Mouse (Mus musculus) MEL (cell line): ENCODE results near the gene Ucn2. TPM values are rescaled to one million over a fixed set of nuclear protein-coding genes. Genes with fewer than 3 reads are reported as not detected.

Experiments used
- DNase-seq: peaks from one replicate; pipeline ENCODE4 v3.0.0; 2011; ENCODE audit warnings: low read depth, low spot score
- H3K27ac ChIP-seq: 2 replicates; pipeline ENCODE4 v1.5.1; 2012; ENCODE audit warnings: low read depth, mild to moderate bottlenecking, control low read depth, low read length, moderate library complexity; ENCODE audit not compliant: control insufficient read depth
- H3K27me3 ChIP-seq, 2 experiments: fragments of 150-350 bp in 1 of 2; sonication (generic) in 1 of 2; 2 replicates each; pipeline ENCODE4 v1.6.1; 2012; ENCODE audit warnings: low read length in 2 of 2, mild to moderate bottlenecking in 2 of 2, improper control_type of control experiment in 1 of 2, moderate library complexity in 1 of 2; ENCODE audit not compliant: insufficient read depth in 2 of 2, control insufficient read depth in 1 of 2
- H3K36me3 ChIP-seq, 2 experiments: 2 replicates each; pipeline ENCODE4 v1.6.1; 2012 to 2014; ENCODE audit warnings: low read length in 2 of 2, improper control_type of control experiment in 1 of 2, inconsistent platforms in 1 of 2, mild to moderate bottlenecking in 1 of 2; ENCODE audit not compliant: insufficient read depth in 2 of 2, control insufficient read depth in 1 of 2
- H3K4me1 ChIP-seq, 2 experiments: fragments of 150-350 bp in 1 of 2; sonication (generic) in 1 of 2; 2 replicates each; pipeline ENCODE4 v1.6.1; 2012; ENCODE audit warnings: low read length in 2 of 2, improper control_type of control experiment in 1 of 2, mild to moderate bottlenecking in 1 of 2; ENCODE audit not compliant: insufficient read depth in 2 of 2, control insufficient read depth in 1 of 2
- H3K4me3 ChIP-seq, 2 experiments: fragments of 150-350 bp in 1 of 2; sonication (generic) in 1 of 2; 2 replicates each; pipeline ENCODE4 v1.5.1; 2012; ENCODE audit warnings: low read depth in 2 of 2, low read length in 2 of 2, mild to moderate bottlenecking in 2 of 2, moderate library complexity in 2 of 2, control low read depth in 1 of 2, improper control_type of control experiment in 1 of 2; ENCODE audit not compliant: control insufficient read depth in 1 of 2, insufficient read depth in 1 of 2
- H3K79me2 ChIP-seq: 2 replicates; pipeline ENCODE4 v1.6.1; 2012; ENCODE audit warnings: mild to moderate bottlenecking, low read length, moderate library complexity; ENCODE audit not compliant: control insufficient read depth, poor library complexity, insufficient read depth
- H3K9ac ChIP-seq: 2 replicates; pipeline ENCODE4 v1.6.1; 2012; ENCODE audit warnings: low read depth, mild to moderate bottlenecking, control low read depth, low read length, moderate library complexity; ENCODE audit not compliant: control insufficient read depth, poor library complexity, severe bottlenecking
- H3K9me3 ChIP-seq: fragments of 150-350 bp; sonication (generic); replicated peaks from 2 replicates; pipeline ENCODE4 v1.6.1; 2012; ENCODE audit warnings: mild to moderate bottlenecking, low read length, improper control_type of control experiment, moderate library complexity; ENCODE audit not compliant: insufficient read depth
- CHD1 ChIP-seq: IDR thresholded peaks from 2 replicates; pipeline ENCODE4 v1.6.1; 2012; ENCODE audit warnings: low read depth, mild to moderate bottlenecking, inconsistent platforms, low read length, improper control_type of control experiment
- CHD2 ChIP-seq: IDR thresholded peaks from 2 replicates; pipeline ENCODE4 v1.6.1; 2011; ENCODE audit warnings: low read length, improper control_type of control experiment
- CTCF ChIP-seq, 3 experiments: IDR thresholded peaks in 2 of 3; conservative IDR thresholded peaks in 1 of 3; 2 replicates each; pipeline ENCODE4 v1.5.1; 2011 to 2012; ENCODE audit warnings: low read length in 3 of 3, low read depth in 2 of 3, mild to moderate bottlenecking in 2 of 3, improper control_type of control experiment in 1 of 3, inconsistent platforms in 1 of 3, mixed read lengths in 1 of 3, moderate library complexity in 1 of 3; ENCODE audit not compliant: control insufficient read depth in 1 of 3, insufficient read depth in 1 of 3, poor library complexity in 1 of 3, severe bottlenecking in 1 of 3
- EP300 ChIP-seq, 2 experiments: IDR thresholded peaks; 2 replicates each; pipeline ENCODE4 v1.6.1; 2011; ENCODE audit warnings: improper control_type of control experiment in 2 of 2, low read length in 2 of 2, low read depth in 1 of 2, mild to moderate bottlenecking in 1 of 2
- ETS1 ChIP-seq: IDR thresholded peaks from 2 replicates; pipeline ENCODE4 v1.6.1; 2012; ENCODE audit warnings: low read depth, mild to moderate bottlenecking, inconsistent platforms, low read length, improper control_type of control experiment, moderate library complexity
- GABPA ChIP-seq: IDR thresholded peaks from 2 replicates; pipeline ENCODE4 v1.6.1; 2012; ENCODE audit warnings: low read depth, mild to moderate bottlenecking, inconsistent platforms, low read length, improper control_type of control experiment, moderate library complexity
- JUND ChIP-seq: IDR thresholded peaks from 2 replicates; pipeline ENCODE4 v1.6.1; 2011; ENCODE audit warnings: low read depth, mild to moderate bottlenecking, improper control_type of control experiment, low read length
- MAX ChIP-seq: IDR thresholded peaks from 2 replicates; pipeline ENCODE4 v1.6.1; 2011; ENCODE audit warnings: low read length, improper control_type of control experiment
- MAZ ChIP-seq: IDR thresholded peaks from 2 replicates; pipeline ENCODE4 v1.6.1; 2012; ENCODE audit warnings: low read depth, mild to moderate bottlenecking, inconsistent platforms, low read length, improper control_type of control experiment
- MEF2A ChIP-seq: IDR thresholded peaks from 2 replicates; pipeline ENCODE4 v1.6.1; 2014; ENCODE audit warnings: low read depth, mild to moderate bottlenecking, inconsistent platforms, low read length, improper control_type of control experiment; ENCODE audit not compliant: poor library complexity, insufficient replicate concordance, severe bottlenecking; ENCODE audit errors: extremely low read depth
- MYB ChIP-seq: IDR thresholded peaks from 2 replicates; pipeline ENCODE4 v1.6.1; 2011; ENCODE audit warnings: mild to moderate bottlenecking, low read depth, low read length, improper control_type of control experiment
- MYC ChIP-seq: IDR thresholded peaks from 2 replicates; pipeline ENCODE4 v1.6.1; 2011; ENCODE audit warnings: low read depth, mild to moderate bottlenecking, low read length, improper control_type of control experiment, moderate library complexity
- NELFE ChIP-seq: IDR thresholded peaks from 2 replicates; pipeline ENCODE4 v1.6.1; 2011; ENCODE audit warnings: low read depth, low read length, improper control_type of control experiment
- NRF1 ChIP-seq: IDR thresholded peaks from 2 replicates; pipeline ENCODE4 v1.6.1; 2014; ENCODE audit warnings: low read depth, mild to moderate bottlenecking, inconsistent platforms, low read length, improper control_type of control experiment, moderate library complexity; ENCODE audit not compliant: poor library complexity, insufficient read depth, severe bottlenecking
- POLR2AphosphoS2 ChIP-seq: IDR thresholded peaks from 2 replicates; pipeline ENCODE4 v1.6.1; 2011; ENCODE audit warnings: low read length, improper control_type of control experiment
- POLR2AphosphoS5 ChIP-seq: IDR thresholded peaks from 2 replicates; pipeline ENCODE4 v1.6.1; 2012; ENCODE audit warnings: low read depth, borderline replicate concordance, mild to moderate bottlenecking, inconsistent platforms, low read length, moderate library complexity, mixed read lengths
- RAD21 ChIP-seq: IDR thresholded peaks from 2 replicates; pipeline ENCODE4 v1.6.1; 2011; ENCODE audit warnings: mild to moderate bottlenecking, low read depth, low read length, improper control_type of control experiment
- SIN3A ChIP-seq: IDR thresholded peaks from 2 replicates; pipeline ENCODE4 v1.6.1; 2012; ENCODE audit warnings: low read length, improper control_type of control experiment, inconsistent platforms
- TBP ChIP-seq: IDR thresholded peaks from 2 replicates; pipeline ENCODE4 v1.8.0; 2011; ENCODE audit warnings: low read depth, low read length, improper control_type of control experiment
- TCF12 ChIP-seq: IDR thresholded peaks from 2 replicates; pipeline ENCODE4 v1.6.1; 2014; ENCODE audit warnings: low read depth, mild to moderate bottlenecking, inconsistent platforms, low read length, improper control_type of control experiment, moderate library complexity
- UBTF ChIP-seq: IDR thresholded peaks from 2 replicates; pipeline ENCODE4 v1.6.1; 2012; ENCODE audit warnings: low read depth, mild to moderate bottlenecking, inconsistent platforms, low read length, improper control_type of control experiment, moderate library complexity, borderline replicate concordance; ENCODE audit not compliant: insufficient read depth
- USF1 ChIP-seq: IDR thresholded peaks from 2 replicates; pipeline ENCODE4 v1.6.1; 2014; ENCODE audit warnings: low read depth, mild to moderate bottlenecking, inconsistent platforms, low read length, improper control_type of control experiment, moderate library complexity
- USF2 ChIP-seq, 2 experiments: IDR thresholded peaks; 2 replicates each; pipeline ENCODE4 v1.6.1; 2011 to 2012; ENCODE audit warnings: improper control_type of control experiment in 2 of 2, low read length in 2 of 2, borderline replicate concordance in 1 of 2, inconsistent platforms in 1 of 2, low read depth in 1 of 2, mild to moderate bottlenecking in 1 of 2; ENCODE audit not compliant: insufficient read depth in 1 of 2
- ZKSCAN1 ChIP-seq: IDR thresholded peaks from 2 replicates; pipeline ENCODE4 v1.6.1; 2012; ENCODE audit warnings: low read depth, mild to moderate bottlenecking, inconsistent platforms, low read length, improper control_type of control experiment, moderate library complexity
- ZNF384 ChIP-seq: IDR thresholded peaks from 2 replicates; pipeline ENCODE4 v1.6.1; 2012; ENCODE audit warnings: low read depth, mild to moderate bottlenecking, inconsistent platforms, low read length, improper control_type of control experiment
- polyA plus RNA-seq, 2 experiments: library from polyadenylated mRNA; stranded (reverse) in 1 of 2; unstranded in 1 of 2; fragments of >175 nt in 1 of 2; fragments of >200 nt in 1 of 2; gene quantifications; 2 replicates each; pipeline versions ENCODE4 v1.2.1 to v1.2.4; 2012; ENCODE audit warnings: low replicate concordance in 2 of 2, low read depth in 1 of 2; ENCODE audit not compliant: insufficient read length in 2 of 2, insufficient read depth in 1 of 2, missing spikeins in 1 of 2
- total RNA-seq: library from RNA; depleted of rRNA; stranded (reverse); fragments of 300-350 nt; gene quantifications from 2 replicates; pipeline ENCODE4 v1.2.3, GENCODE M21; 2012

The Ucn2 gene
- total and polyA plus RNA-seq, 3 experiments = 0.12 to 0.19 TPM; not detected in 1

DNA sequence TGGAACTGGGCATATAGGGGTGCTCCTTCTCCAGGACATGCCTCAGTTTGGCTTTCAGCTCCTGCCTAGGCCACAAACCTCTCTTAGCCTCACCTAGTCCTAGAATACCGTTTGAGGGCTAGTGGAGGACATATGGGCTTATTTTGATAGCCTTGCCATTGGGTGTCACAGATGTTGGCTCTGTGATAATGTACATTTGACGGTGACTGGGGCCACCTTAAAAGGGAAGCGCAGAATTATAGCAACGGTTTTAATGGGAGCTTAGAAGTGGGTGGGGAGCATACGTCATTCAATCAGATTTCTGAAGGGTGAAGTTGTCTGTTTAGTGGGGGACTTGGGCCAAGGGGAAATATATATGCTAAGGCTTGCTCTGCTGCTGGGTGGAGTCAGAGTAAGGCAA lies 40.2 kb upstream of the Ucn2 start:
- Histone ChIP-seq H3K79me2 (peaks cover 2% of the 10 kb centered on the region; the same call in 1 of the 2 replicates), H3K4me1 (peaks cover 0 to 3% of the 10 kb centered on the region in 2 experiments; a peak in 1 of 4 replicates), H3K4me3 (no peak overlapping the region), H3K27me3 (no peaks in the 10 kb centered on the region), H3K9me3 (no peaks in the 10 kb centered on the region), H3K36me3 (peaks cover 5 to 11% of the 10 kb centered on the region in 2 experiments), H3K27ac (peak overlapping the region; percentile 5; the same call in 1 of the 2 replicates), H3K9ac (no peak overlapping the region)
- TF ChIP-seq EP300 (IDR thresholded peaks at IDR 0.05; ENCODE audit: low read depth in 1 of 2, low read length in 2 of 2) = peak in 1 of 2 experiments; percentile 56; a peak in 2 of 4 replicates
- TF ChIP-seq MYB = peak; percentile 23; the same call in 1 of the 2 replicates
- no peak for TF ChIP-seq MEF2A
- no peak for TF ChIP-seq UBTF
- TF ChIP-seq ZKSCAN1 = no peak
- no peak for TF ChIP-seq TBP
- peak; percentile 28; the same call in 1 of the 2 replicates for TF ChIP-seq SIN3A
- peak; percentile 70 for DNase-seq

DNA sequence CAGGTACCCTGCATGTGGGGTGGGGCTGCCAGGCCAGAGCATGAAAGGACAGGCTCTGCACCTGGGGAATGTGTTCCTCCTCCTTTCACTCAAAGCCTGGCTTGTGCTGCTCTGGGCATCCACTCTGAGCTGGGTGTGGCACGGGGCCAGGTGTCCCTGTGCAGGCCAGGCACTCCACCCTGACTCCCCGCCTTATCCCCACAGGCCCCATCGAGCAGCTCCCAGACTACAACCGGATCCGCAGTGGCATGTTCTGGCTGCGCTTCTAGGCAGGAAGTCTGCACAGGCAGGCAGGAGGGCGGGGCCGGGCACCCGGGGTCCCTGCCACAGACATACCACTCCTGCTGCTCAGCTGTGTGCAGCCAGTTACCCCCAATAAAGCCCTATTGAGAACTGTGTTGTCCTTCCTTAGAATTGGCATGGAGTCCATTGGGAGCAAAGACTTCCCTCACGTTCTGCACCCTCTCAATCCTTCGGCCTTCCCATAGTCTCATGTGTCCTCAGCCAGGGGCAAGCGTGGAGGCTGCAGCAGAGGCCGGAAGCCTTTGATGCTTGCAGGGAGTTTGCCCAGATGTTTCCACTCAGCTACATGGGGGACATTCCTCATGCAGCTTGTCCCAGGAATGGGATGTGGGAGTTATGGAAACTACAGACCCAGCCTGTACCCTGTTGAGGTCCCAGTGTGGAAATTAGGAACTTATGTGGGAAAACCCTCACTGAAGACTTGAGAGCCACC lies 36.4 kb upstream of the Ucn2 start:
- no peak for DNase-seq

More for the DNA sequence above, 36.4 kb upstream of the Ucn2 start:
- no peaks in the 10 kb centered on the region for H3K27me3 ChIP-seq
- no peak overlapping the region for H3K27ac ChIP-seq
- peaks cover 0 to 3% of the 10 kb centered on the region in 2 experiments; a peak in 1 of 4 replicates for H3K4me1 ChIP-seq
- no peak overlapping the region for H3K4me3 ChIP-seq
- H3K79me2 ChIP-seq = no peaks in the 10 kb centered on the region
- TF ChIP-seq ZNF384 = no peak
- TF ChIP-seq ETS1 = no peak
- no peak for TF ChIP-seq CHD1
- no peak for TF ChIP-seq MYC
- no peak for TF ChIP-seq MAX
- no peak for TF ChIP-seq USF2 (IDR thresholded peaks at IDR 0.05; ENCODE audit: borderline replicate concordance in 1 of 2, insufficient read depth in 1 of 2, low read depth in 1 of 2, low read length in 2 of 2)
- no peak for TF ChIP-seq RAD21
- TF ChIP-seq UBTF = no peak
- no peak for TF ChIP-seq JUND
- no peak for TF ChIP-seq USF1
- no peak for TF ChIP-seq GABPA
- TF ChIP-seq CHD2 = no peak
- no peak for TF ChIP-seq POLR2AphosphoS2
- TF ChIP-seq NELFE = no peak
- TF ChIP-seq TCF12 = no peak
- no peak for TF ChIP-seq POLR2AphosphoS5
- TF ChIP-seq CTCF (IDR thresholded peaks at IDR 0.05 in 2 of 3, conservative IDR thresholded peaks at IDR 0.05 in 1 of 3; ENCODE audit: control insufficient read depth in 1 of 3, insufficient read depth in 1 of 3, low read depth in 2 of 3, low read length in 3 of 3, poor library complexity in 1 of 3, severe bottlenecking in 1 of 3) = no peak
- TF ChIP-seq NRF1 = no peak
- TF ChIP-seq MAZ = no peak
- no peaks in the 10 kb centered on the region for H3K9me3 ChIP-seq
- peaks cover 4 to 8% of the 10 kb centered on the region in 2 experiments for H3K36me3 ChIP-seq
- no peak overlapping the region for H3K9ac ChIP-seq
